Mouse (Mus musculus) forebrain, embryonic 15.5 days (tissue): Measurements from ENCODE around the gene Lmna. TPM values are rescaled to one million over a fixed set of nuclear protein-coding genes. Genes with fewer than 3 reads are reported as not detected.

Experiments used
- ATAC-seq: fragments of 200-750 bp; cut with Nextera tagmentation; replicated peaks from 2 replicates; pipeline ENCODE4 v1.8.0; 2017; ENCODE audit warnings: mild to moderate bottlenecking, moderate TSS enrichment, moderate library complexity
- H3K27ac ChIP-seq: fragments of 300-500 bp; sonication (generic); replicated peaks from 2 replicates; pipeline ENCODE4 v1.5.1; 2015; ENCODE audit warnings: mild to moderate bottlenecking, inconsistent platforms
- H3K27me3 ChIP-seq: fragments of 300-500 bp; sonication (generic); 2 replicates; pipeline ENCODE4 v1.6.1; 2015; ENCODE audit warnings: inconsistent platforms
- H3K36me3 ChIP-seq: fragments of 300-500 bp; sonication (generic); 2 replicates; pipeline ENCODE4 v1.6.1; 2015; ENCODE audit warnings: mild to moderate bottlenecking, inconsistent platforms
- H3K4me1 ChIP-seq: fragments of 300-500 bp; sonication (generic); 2 replicates; pipeline ENCODE4 v1.6.1; 2015; ENCODE audit warnings: inconsistent platforms
- H3K4me2 ChIP-seq: fragments of 300-500 bp; sonication (generic); replicated peaks from 2 replicates; pipeline ENCODE4 v1.6.1; 2015; ENCODE audit warnings: mild to moderate bottlenecking, inconsistent platforms
- H3K4me3 ChIP-seq: fragments of 300-500 bp; sonication (generic); 2 replicates; pipeline ENCODE4 v1.5.1; 2015; ENCODE audit warnings: mild to moderate bottlenecking, inconsistent platforms
- H3K9ac ChIP-seq: fragments of 300-500 bp; sonication (generic); replicated peaks from 2 replicates; pipeline ENCODE4 v1.6.1; 2015; ENCODE audit warnings: mild to moderate bottlenecking, inconsistent platforms
- H3K9me3 ChIP-seq: fragments of 300-500 bp; sonication (generic); 2 replicates; pipeline ENCODE4 v1.6.1; 2016; ENCODE audit warnings: inconsistent platforms
- WGBS: fragments of 180-500 bp; shearing (Covaris S2); methylation state at CpG from one replicate; pipeline ENCODE4 v1.1.7; 2015; ENCODE audit warnings: mixed read lengths; 5-methylcytosine and 5-hydroxymethylcytosine counted together
- polyA plus RNA-seq: library from polyadenylated mRNA; unstranded; fragments of >200 nt; fragmentation: Nextera tagmentation; extraction: Ambion mirVana; gene quantifications from 2 replicates; pipeline ENCODE4 v1.2.1, GENCODE M21; 2015

Lmna gene
- polyA plus RNA-seq, 1 experiment from 2014 or later = 27.5 TPM

DNA sequence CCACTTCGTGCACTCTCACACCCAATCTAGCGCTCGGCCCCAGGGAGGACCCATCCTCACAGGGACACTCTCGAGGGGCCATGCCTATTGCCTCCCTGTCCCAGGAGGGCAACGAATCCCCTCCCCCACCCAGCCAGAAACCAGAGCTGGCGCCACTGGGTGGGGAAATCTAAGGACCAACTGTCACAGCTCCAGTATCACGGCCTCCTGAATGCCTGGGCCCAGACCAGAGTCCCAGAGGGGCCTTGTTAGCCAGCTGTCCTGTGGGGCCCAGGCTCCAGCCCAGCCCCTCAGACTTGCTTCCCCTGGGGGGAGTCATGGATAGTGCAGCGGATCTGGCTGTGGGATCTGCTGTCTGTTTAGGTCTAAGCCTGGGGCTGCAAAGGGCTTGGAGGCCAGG lies 17.8 kb upstream of the Lmna start:
- H3K36me3 ChIP-seq = peaks cover 15% of the 10 kb centered on the region
- H3K27me3 ChIP-seq = no peaks in the 10 kb centered on the region
- peak overlapping the region; percentile 38 for H3K4me2 ChIP-seq
- ATAC-seq = no peak
- H3K9me3 ChIP-seq = no peaks in the 10 kb centered on the region
- H3K9ac ChIP-seq = peak overlapping the region; percentile 40
- peak overlapping the region; percentile 18 for H3K4me3 ChIP-seq
- peak overlapping the region; percentile 67 for H3K27ac ChIP-seq
- 39% methylated on average over 8 of the region's 8 CpGs for WGBS
- H3K4me1 ChIP-seq = peaks cover 59% of the 10 kb centered on the region

DNA sequence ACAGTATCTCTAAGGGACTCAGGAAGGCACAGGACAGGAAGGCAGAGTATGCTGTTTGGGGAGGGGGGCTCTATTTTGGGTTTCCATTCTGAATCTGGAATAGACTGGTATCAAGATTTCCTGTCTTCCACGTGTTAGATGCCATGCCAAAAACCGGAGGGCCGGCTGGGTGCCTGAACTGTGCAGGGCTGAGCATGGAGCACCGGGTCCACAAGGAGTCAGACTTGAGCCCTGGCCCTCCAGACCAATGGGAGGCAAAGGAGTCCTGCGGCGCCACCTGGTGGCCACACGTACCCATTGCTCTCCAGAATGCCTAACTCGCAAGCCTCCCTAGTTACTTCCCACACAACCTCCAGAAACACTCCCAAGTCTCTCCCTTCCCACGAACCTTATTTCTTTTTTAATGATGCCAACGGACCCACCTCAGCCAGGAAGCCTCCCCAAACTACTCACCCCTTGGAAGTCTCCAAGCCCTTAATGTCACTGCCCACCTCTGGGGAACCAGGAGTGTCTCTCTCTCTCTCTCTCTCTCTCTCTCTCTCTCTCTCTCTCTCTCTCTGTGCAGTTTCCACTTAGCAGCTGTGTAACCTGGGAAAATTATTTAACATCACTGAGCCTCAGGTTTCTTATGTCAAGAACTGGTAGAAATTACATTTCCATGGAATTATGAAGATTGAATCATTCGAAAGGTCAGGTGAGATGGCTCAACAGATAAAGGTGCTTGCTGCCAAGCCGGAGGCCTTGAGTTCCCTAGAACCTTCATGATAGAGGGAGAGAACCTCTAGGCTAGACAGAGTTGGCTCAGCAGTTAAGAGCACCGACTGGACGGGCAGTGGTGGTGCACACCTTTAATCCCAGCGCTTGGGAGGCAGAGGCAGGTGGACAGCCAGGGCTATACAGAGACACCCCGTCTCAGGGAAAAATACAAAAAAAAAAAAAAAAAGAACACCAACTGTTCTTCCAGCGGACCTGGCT lies 16.7 kb upstream of the Lmna start:
- Histone ChIP-seq H3K4me2 (peak overlapping the region; percentile 26), H3K27ac (peak overlapping the region; percentile 67), H3K36me3 (peaks cover 15% of the 10 kb centered on the region), H3K9ac (peak overlapping the region; percentile 26; the same call in 1 of the 2 replicates), H3K4me3 (peak overlapping the region; percentile 16), H3K4me1 (peaks cover 59% of the 10 kb centered on the region), H3K27me3 (no peaks in the 10 kb centered on the region), H3K9me3 (no peaks in the 10 kb centered on the region)
- WGBS = 30% methylated on average over 17 of the region's 17 CpGs
- peak; percentile 57 for ATAC-seq

DNA sequence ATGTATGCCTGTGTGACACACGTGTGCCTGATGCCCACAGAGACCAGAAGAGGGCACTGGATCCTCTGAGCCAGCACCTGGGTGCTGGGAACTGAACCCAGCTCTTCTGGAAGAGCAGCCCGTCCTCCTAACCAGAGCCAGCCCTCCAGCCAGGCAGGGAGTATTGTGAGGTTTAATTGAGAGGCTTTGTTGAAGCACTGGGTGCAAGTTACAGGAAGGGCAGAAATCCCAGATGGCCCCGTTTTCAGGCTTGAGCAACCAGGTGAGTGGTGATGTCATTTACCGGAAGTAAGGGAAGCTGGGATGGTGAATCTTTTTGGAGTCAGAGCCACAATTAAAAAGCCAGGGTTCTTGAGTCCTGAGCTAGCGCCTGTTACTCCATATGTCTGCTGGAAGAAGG lies 15.3 kb upstream of the Lmna start:
- no peak for ATAC-seq

DNA sequence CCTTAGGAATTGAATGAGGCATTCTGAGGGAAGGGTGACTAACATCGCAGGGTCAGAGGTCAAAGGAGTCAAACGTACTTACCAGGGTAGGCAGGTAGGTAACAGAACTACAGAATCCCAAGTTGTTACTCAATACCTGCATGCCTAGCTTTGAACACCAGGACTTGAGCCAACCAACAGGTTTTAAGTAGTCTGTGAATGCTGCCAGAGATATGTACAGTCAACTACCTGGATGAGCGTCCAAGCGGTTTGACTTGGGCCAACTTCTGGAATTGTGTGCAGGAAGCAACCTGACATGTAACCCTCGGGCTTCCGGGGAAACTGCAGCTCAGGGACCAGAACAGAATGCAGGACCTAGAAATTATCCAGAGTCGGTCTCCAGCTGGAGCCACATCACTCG lies 13.3 kb upstream of the Lmna start:
- 90% methylated on average over 8 of the region's 8 CpGs for WGBS
- Histone ChIP-seq H3K27me3 (no peaks in the 10 kb centered on the region), H3K27ac (no peak overlapping the region), H3K4me3 (no peak overlapping the region), H3K4me2 (no peak overlapping the region), H3K4me1 (peaks cover 34% of the 10 kb centered on the region), H3K36me3 (peaks cover 15% of the 10 kb centered on the region), H3K9me3 (no peaks in the 10 kb centered on the region), H3K9ac (no peak overlapping the region)
- ATAC-seq = no peak

More for the DNA sequence above, 15.3 kb upstream of the Lmna start:
- no peaks in the 10 kb centered on the region for H3K9me3 ChIP-seq
- peaks cover 53% of the 10 kb centered on the region for H3K4me1 ChIP-seq
- H3K27ac ChIP-seq = no peak overlapping the region
- H3K4me2 ChIP-seq = no peak overlapping the region
- H3K4me3 ChIP-seq = no peak overlapping the region
- H3K9ac ChIP-seq = no peak overlapping the region
- H3K27me3 ChIP-seq = no peaks in the 10 kb centered on the region
- WGBS = 89% methylated on average over 5 of the region's 5 CpGs
- H3K36me3 ChIP-seq = peaks cover 15% of the 10 kb centered on the region

DNA sequence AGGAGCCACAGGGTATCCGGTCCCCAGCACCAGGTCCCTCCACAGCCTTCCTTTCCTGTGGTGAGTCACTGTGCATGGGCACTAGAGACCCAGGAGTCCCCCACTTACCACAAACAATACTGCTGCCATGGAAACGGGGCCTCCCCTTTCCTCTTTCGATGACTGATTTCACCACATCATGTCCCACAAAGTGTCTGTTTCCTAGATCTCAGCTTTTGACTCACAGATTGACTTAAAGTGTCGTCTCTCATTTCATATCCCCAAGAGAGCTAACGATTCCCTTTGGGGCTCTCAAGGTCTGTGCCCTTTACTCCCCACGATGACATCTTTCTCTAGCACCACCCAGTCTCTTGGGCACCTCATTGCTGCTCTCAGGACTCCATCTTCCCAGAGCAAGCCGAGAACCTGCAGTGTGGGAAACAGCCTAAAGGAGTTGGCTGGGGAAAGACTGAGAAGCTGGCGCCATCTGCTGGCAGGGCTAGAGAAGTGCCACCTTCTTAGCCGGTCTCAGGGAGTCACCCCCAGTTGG lies 12.1 kb upstream of the Lmna start:
- H3K9ac ChIP-seq = no peak overlapping the region
- WGBS = 31% methylated on average over 9 of the region's 9 CpGs
- H3K36me3 ChIP-seq = peaks cover 15% of the 10 kb centered on the region
- H3K4me3 ChIP-seq = no peak overlapping the region
- ATAC-seq = no peak
- no peaks in the 10 kb centered on the region for H3K27me3 ChIP-seq
- H3K4me2 ChIP-seq = no peak overlapping the region
- H3K4me1 ChIP-seq = peaks cover 23% of the 10 kb centered on the region
- H3K27ac ChIP-seq = no peak overlapping the region
- H3K9me3 ChIP-seq = no peaks in the 10 kb centered on the region

DNA sequence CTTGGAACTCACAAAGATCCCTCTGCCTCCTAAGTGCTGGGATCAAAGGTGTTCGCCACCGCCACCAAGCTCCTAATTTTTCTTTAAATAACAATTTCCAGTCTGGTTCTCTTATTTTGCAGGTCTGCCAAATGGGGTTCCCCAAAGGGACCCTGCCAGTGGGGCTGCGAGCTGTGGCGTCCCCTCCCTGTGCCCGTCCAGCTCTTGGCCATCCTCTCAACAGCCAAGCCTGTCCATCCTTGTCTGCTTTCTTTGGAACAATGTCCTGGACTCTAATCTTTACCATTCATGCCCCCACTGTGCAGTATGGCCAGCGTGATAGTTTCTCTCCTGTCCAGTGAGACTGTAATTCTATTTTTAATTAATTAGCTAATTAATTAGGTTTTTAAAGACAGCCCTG lies 11.4 kb upstream of the Lmna start:
- no peak overlapping the region for H3K9ac ChIP-seq
- 87% methylated on average over 6 of the region's 6 CpGs for WGBS
- peaks cover 16% of the 10 kb centered on the region for H3K4me1 ChIP-seq

DNA sequence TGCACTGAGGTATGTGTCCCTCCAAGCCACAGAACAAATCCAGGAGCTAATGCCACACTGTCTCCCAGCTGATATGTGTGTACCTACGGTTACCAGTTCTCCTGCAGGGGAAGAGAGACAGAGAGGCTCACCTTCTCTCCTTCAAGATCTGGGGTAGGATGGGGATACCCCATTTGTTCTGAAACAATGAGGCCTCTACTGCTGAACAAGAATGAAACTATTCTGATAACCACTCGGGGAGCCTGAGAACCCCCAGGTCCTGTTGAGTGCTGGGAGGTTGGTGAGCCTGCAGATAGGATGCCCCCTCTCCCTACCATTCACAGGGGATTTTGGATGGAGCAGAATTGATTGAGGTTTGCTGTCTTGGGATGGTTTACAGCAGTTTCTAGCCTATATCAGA lies 10.3 kb upstream of the Lmna start:
- H3K27me3 ChIP-seq = no peaks in the 10 kb centered on the region
- H3K36me3 ChIP-seq = peaks cover 15% of the 10 kb centered on the region
- H3K9me3 ChIP-seq = no peaks in the 10 kb centered on the region
- H3K4me1 ChIP-seq = peaks cover 7% of the 10 kb centered on the region
- no peak overlapping the region for H3K4me2 ChIP-seq
- ATAC-seq = no peak
- no peak overlapping the region for H3K27ac ChIP-seq
- H3K4me3 ChIP-seq = no peak overlapping the region
- H3K9ac ChIP-seq = no peak overlapping the region
- WGBS = 79% methylated on average over 2 of the region's 2 CpGs

More for the DNA sequence above, 11.4 kb upstream of the Lmna start:
- ATAC-seq = no peak
- no peaks in the 10 kb centered on the region for H3K9me3 ChIP-seq
- no peak overlapping the region for H3K27ac ChIP-seq
- peaks cover 15% of the 10 kb centered on the region for H3K36me3 ChIP-seq
- H3K27me3 ChIP-seq = no peaks in the 10 kb centered on the region
- no peak overlapping the region for H3K4me2 ChIP-seq
- no peak overlapping the region for H3K4me3 ChIP-seq

DNA sequence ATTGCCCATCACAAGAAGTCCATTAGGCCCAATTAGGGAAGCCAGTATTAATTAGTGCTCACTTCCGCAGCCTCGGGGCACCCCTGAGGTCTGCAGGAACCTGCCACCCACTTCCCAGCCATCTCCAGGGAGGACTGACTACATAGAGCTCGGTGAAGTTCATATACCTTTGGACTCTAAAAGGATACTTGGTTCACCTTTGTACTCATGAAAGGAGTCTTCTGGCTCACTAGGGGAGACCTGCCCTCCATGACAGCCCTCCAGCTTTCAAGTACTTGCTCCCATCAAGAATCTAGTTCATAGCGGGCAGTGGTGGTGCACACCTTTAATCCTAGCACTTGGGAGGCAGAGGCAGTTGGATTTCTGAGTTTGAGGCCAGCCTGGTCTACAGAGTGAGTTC lies 8.7 kb upstream of the Lmna start:
- ATAC-seq = no peak

DNA sequence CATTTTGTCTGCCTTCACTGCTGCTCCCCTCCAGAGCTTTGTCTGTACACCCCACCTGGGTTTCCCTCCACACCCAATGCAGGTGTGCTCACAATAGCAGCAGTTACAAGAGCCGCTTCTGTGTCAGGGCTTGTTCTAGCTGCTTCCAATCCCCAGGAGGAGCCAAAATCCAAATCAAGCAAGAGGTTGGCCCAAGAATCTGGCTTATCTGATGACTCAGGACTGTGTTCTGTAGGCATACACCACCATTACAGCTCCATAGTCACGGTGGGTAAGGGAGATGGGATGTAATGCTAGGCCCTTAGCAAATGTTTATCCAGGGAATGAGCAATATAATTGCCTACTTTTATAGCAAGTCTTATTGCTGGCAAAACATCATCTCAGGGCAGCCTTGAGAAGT lies 6.7 kb upstream of the Lmna start:
- no peak for ATAC-seq
- H3K4me1 ChIP-seq = peaks cover 17% of the 10 kb centered on the region
- H3K27ac ChIP-seq = no peak overlapping the region
- no peaks in the 10 kb centered on the region for H3K36me3 ChIP-seq
- no peak overlapping the region for H3K4me2 ChIP-seq
- H3K9me3 ChIP-seq = no peaks in the 10 kb centered on the region
- H3K4me3 ChIP-seq = no peak overlapping the region
- no peaks in the 10 kb centered on the region for H3K27me3 ChIP-seq
- no peak overlapping the region for H3K9ac ChIP-seq
- 87% methylated on average over 2 of the region's 2 CpGs for WGBS

More for the DNA sequence above, 8.7 kb upstream of the Lmna start:
- Histone ChIP-seq H3K4me2 (no peak overlapping the region), H3K27me3 (no peaks in the 10 kb centered on the region), H3K27ac (no peak overlapping the region), H3K9ac (no peak overlapping the region), H3K9me3 (no peaks in the 10 kb centered on the region), H3K4me3 (no peak overlapping the region), H3K36me3 (peaks cover 5% of the 10 kb centered on the region; the same call in 1 of the 2 replicates), H3K4me1 (peaks cover under 1% of the 10 kb centered on the region; the same call in 1 of the 2 replicates)
- 54% methylated on average over 4 of the region's 4 CpGs for WGBS

DNA sequence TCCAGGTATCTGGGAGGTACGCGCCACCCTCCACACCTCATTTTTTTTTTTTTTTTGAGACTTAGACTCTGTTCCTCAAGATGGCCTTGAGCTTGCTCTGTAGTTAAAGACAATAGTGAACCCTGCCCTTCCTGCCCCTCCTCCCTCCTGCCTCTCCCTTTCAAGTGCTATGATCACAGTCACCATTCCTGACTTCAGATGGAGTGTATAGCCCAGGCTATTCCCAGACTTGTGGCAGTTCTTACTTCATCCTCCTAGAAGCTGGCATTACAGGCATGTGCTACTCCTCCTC lies 5.3 kb upstream of the Lmna start:
- no peak for ATAC-seq
- no peak overlapping the region for H3K9ac ChIP-seq
- H3K9me3 ChIP-seq = no peaks in the 10 kb centered on the region
- H3K36me3 ChIP-seq = no peaks in the 10 kb centered on the region
- peaks cover 25% of the 10 kb centered on the region for H3K4me1 ChIP-seq
- no peak overlapping the region for H3K4me2 ChIP-seq
- no peak overlapping the region for H3K27ac ChIP-seq
- 95% methylated on average over 2 of the region's 2 CpGs for WGBS
- no peaks in the 10 kb centered on the region for H3K27me3 ChIP-seq
- no peak overlapping the region for H3K4me3 ChIP-seq

DNA sequence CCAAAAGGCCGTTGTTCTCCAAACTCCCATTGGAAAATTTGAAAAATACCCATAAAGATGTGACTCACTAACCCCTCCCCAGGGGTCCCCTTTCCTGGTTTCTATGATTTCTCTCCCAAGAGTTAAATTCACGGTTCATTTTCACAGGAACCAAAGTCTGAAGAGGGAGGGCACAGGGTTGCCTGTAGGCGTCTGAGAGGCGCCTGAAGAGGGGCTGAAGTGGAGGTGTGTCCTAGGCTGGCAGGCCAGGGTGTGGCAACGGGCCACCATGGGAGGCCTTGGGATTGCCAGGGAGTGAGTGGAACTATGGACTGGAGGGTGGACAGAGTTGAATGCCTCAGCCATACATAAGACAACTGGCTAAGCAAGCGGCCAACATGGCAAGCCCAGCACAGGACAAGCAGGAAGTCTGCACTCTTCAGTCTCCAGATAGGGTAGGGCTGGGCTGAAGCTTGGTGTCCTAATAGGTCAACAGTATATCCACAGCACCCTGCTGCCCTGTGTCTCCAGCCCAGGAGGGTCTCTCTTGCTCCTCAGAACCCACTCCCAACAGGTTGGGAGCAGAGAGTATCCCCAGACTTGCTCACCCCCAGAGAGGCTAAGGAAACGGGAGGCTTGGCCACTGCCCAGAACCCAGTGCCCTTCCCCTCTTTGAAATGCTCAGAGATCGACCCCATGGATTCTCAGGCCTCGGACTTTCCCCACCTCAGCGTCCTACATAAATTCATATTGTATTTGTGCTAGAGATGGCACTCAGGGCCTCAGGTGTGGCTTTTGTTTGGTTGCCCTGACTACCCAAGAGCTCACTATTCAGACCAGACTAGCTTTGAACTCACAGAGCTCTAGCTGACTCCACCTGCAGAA lies 4.7 kb upstream of the Lmna start:
- H3K9me3 ChIP-seq = no peaks in the 10 kb centered on the region
- no peaks in the 10 kb centered on the region for H3K36me3 ChIP-seq
- ATAC-seq = no peak
- no peaks in the 10 kb centered on the region for H3K27me3 ChIP-seq
- H3K4me2 ChIP-seq = no peak overlapping the region
- no peak overlapping the region for H3K4me3 ChIP-seq
- H3K9ac ChIP-seq = no peak overlapping the region
- peaks cover 31% of the 10 kb centered on the region for H3K4me1 ChIP-seq
- WGBS = 75% methylated on average over 10 of the region's 10 CpGs
- no peak overlapping the region for H3K27ac ChIP-seq

DNA sequence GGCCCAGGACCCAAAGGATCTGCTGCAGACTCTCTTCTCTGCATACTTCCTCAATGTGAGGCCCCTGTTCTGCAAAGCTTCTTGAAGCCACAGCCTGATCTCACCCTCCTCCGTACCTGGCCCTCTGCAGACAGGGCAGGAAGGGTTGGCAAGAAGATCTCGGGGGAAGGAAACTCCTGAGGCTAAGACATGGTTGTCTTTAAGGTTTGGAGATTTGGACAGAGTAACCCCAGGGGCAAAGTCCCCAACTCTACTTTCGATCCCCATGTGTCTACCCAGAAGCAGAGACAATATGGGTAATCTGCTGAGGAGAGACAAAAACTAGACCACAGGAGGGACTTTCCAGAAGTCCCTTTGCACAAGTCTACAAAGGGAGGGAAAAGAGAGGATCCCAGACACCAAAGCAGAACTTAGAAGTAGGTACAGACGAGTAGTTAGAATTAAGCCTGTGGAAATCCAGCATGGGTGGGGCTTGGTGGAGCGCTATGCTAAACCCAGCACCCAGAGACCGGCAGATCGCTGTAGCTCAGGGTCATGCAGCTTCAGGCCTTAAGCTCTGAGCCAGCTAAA lies 3.9 kb upstream of the Lmna start:
- Histone ChIP-seq H3K9me3 (no peaks in the 10 kb centered on the region), H3K36me3 (no peaks in the 10 kb centered on the region), H3K27ac (no peak overlapping the region), H3K4me3 (no peak overlapping the region), H3K4me1 (peaks cover 35% of the 10 kb centered on the region), H3K27me3 (no peaks in the 10 kb centered on the region), H3K4me2 (no peak overlapping the region), H3K9ac (no peak overlapping the region)
- WGBS = 80% methylated on average over 7 of the region's 7 CpGs
- ATAC-seq = no peak
